Mouse (Mus musculus): Measurements from ENCODE around the gene Prss45.

DNA sequence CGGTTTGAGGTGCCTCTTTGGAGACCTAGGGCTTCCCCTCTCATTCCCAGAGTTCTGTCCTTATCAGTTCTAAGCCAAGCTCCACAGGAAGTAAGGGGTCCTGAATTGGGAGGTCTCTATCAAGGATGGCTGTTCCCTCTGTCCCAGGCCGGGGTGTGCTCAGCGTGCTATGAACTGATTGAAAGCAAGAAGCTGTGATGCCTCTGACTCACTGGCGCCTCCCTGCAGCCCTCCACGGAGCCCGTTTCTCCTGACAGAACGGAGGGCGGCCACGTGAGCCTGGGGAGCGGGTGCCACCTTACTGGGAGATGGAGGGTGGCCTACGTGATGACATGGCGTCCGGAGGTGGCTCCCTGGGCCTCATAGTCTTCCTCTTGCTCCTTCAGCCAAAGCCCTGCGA is 36.5 kb upstream of the Prss45 start, which contains the start of gene Prss42:
- TF ChIP-seq CTCF (IDR thresholded peaks at IDR 0.05; ENCODE audit: extremely low read depth, insufficient read depth, low read length) (no peak), POLR2A (IDR thresholded peaks at IDR 0.05; ENCODE audit: extremely low read depth, insufficient read depth, low read length) (no peak)

All from cortical plate, adult 2 months (tissue).